Mouse (Mus musculus) lung, embryonic 15.5 days (tissue): ENCODE measurements around the gene Olfr1016. TPM values are rescaled to one million over a fixed set of nuclear protein-coding genes. Genes with fewer than 3 reads are reported as not detected.

ENCODE experiments used
- ATAC-seq: fragments of 200-750 bp; cut with Nextera tagmentation; 2 replicates; pipeline ENCODE4 v1.8.0; 2017; ENCODE audit warnings: moderate number of reproducible peaks, borderline replicate concordance; ENCODE audit not compliant: low FRiP score, low TSS enrichment; ENCODE audit errors: extremely low read depth
- H3K27ac ChIP-seq: fragments of 300-500 bp; sonication (generic); 2 replicates; pipeline ENCODE4 v1.5.1; 2015; ENCODE audit warnings: moderate library complexity, mild to moderate bottlenecking, inconsistent platforms
- H3K27me3 ChIP-seq: fragments of 300-500 bp; sonication (generic); 2 replicates; pipeline ENCODE4 v1.6.1; 2015; ENCODE audit warnings: inconsistent platforms
- H3K36me3 ChIP-seq: fragments of 300-500 bp; sonication (generic); 2 replicates; pipeline ENCODE4 v1.6.1; 2015; ENCODE audit warnings: inconsistent platforms
- H3K4me1 ChIP-seq: fragments of 300-500 bp; sonication (generic); 2 replicates; pipeline ENCODE4 v1.6.1; 2015; ENCODE audit warnings: inconsistent platforms
- H3K4me2 ChIP-seq: fragments of 300-500 bp; sonication (generic); 2 replicates; pipeline ENCODE4 v1.6.1; 2015; ENCODE audit warnings: inconsistent platforms, mild to moderate bottlenecking, moderate library complexity
- H3K4me3 ChIP-seq: fragments of 300-500 bp; sonication (generic); 2 replicates; pipeline ENCODE4 v1.5.1; 2015; ENCODE audit warnings: mild to moderate bottlenecking, inconsistent platforms
- H3K9ac ChIP-seq: fragments of 300-500 bp; sonication (generic); 2 replicates; pipeline ENCODE4 v1.6.1; 2015; ENCODE audit warnings: inconsistent platforms
- H3K9me3 ChIP-seq: fragments of 300-500 bp; sonication (generic); 2 replicates; pipeline ENCODE4 v1.6.1; 2016; ENCODE audit warnings: inconsistent platforms
- WGBS: fragments of 180-500 bp; shearing (Covaris S2); methylation state at CpG from one replicate; pipeline ENCODE4 v1.1.7; 2015; 5-methylcytosine and 5-hydroxymethylcytosine counted together
- polyA plus RNA-seq: library from polyadenylated mRNA; unstranded; fragments of >200 nt; fragmentation: Nextera tagmentation; extraction: Ambion mirVana; gene quantifications from 2 replicates; pipeline ENCODE4 v1.2.1, GENCODE M21; 2015

Olfr1016 gene
- not detected in 2 replicates for polyA plus RNA-seq

- H3K9ac ChIP-seq, result no peak within 1 kb of the TSS
- WGBS, result 85% methylated on average over 2 of the region's 2 CpGs
- H3K4me3 ChIP-seq, result no peak within 1 kb of the TSS
- H3K27ac ChIP-seq, result no peak within 1 kb of the TSS
- H3K4me2 ChIP-seq, result no peak within 1 kb of the TSS
- no peaks in the 10 kb centered on the region for H3K4me1 ChIP-seq
- H3K36me3 ChIP-seq, result no peaks in the 10 kb centered on the region
- no peaks in the 10 kb centered on the region for H3K9me3 ChIP-seq
- ATAC-seq, result no peak
- H3K27me3 ChIP-seq, result no peaks in the 10 kb centered on the region
Observed at GRCm38 (mm10) chr2:85802444-85802843, at the start of gene Olfr1016. Olfr1016 (minus strand) TSS chr2:85802544.

GRCm38 (mm10) chr2:85846730-85847129 lies 44.4 kb upstream of the Olfr1016 start, which contains the start of gene Olfr1020:
Olfr1020 (plus strand) TSS chr2:85847030.
- Histone ChIP-seq H3K27ac (no peak within 1 kb of the TSS), H3K4me3 (no peak within 1 kb of the TSS), H3K9ac (no peak within 1 kb of the TSS), H3K4me1 (no peaks in the 10 kb centered on the region), H3K36me3 (no peaks in the 10 kb centered on the region), H3K9me3 (no peaks in the 10 kb centered on the region), H3K27me3 (no peaks in the 10 kb centered on the region), H3K4me2 (no peak within 1 kb of the TSS)
- no peak for ATAC-seq
- 81% methylated on average over 1 of the region's 1 CpGs for WGBS

- H3K4me1 ChIP-seq, result no peaks in the 10 kb centered on the region
- no peak within 1 kb of the TSS for H3K4me3 ChIP-seq
- no peak for ATAC-seq
- H3K36me3 ChIP-seq, result no peaks in the 10 kb centered on the region
- H3K4me2 ChIP-seq, result no peak within 1 kb of the TSS
- no peaks in the 10 kb centered on the region for H3K27me3 ChIP-seq
- H3K9me3 ChIP-seq, result no peaks in the 10 kb centered on the region
- H3K27ac ChIP-seq, result no peak within 1 kb of the TSS
- no peak within 1 kb of the TSS for H3K9ac ChIP-seq
Observed at GRCm38 (mm10) chr2:85845383-85845782, 43.0 kb upstream of the Olfr1016 start, which contains the start of gene Olfr1019. Olfr1019 (minus strand) TSS chr2:85845483.

- ATAC-seq, result no peak
- Histone ChIP-seq H3K9ac (no peak within 1 kb of the TSS), H3K27me3 (no peaks in the 10 kb centered on the region), H3K9me3 (no peaks in the 10 kb centered on the region), H3K4me1 (no peaks in the 10 kb centered on the region), H3K4me3 (no peak within 1 kb of the TSS), H3K4me2 (no peak within 1 kb of the TSS), H3K27ac (no peak within 1 kb of the TSS), H3K36me3 (no peaks in the 10 kb centered on the region)
Observed at GRCm38 (mm10) chr2:85818179-85818578, 15.8 kb upstream of the Olfr1016 start, which contains the start of gene Olfr1018. Olfr1018 (plus strand) TSS chr2:85818479.

GRCm38 (mm10) chr2:85804501-85804900 lies 2.2 kb upstream of the Olfr1016 start:
- WGBS, result 66% methylated on average over 4 of the region's 4 CpGs
- Histone ChIP-seq H3K9ac (no peak overlapping the region), H3K27ac (no peak overlapping the region), H3K4me2 (no peak overlapping the region), H3K9me3 (no peaks in the 10 kb centered on the region), H3K4me1 (no peaks in the 10 kb centered on the region), H3K4me3 (no peak overlapping the region), H3K27me3 (no peaks in the 10 kb centered on the region), H3K36me3 (no peaks in the 10 kb centered on the region)
- ATAC-seq, result no peak

GRCm38 (mm10) chr2:85792331-85792730 lies 10.0 kb downstream of the Olfr1016 start:
- Histone ChIP-seq H3K9ac (no peak overlapping the region), H3K27ac (no peak overlapping the region), H3K27me3 (no peaks in the 10 kb centered on the region), H3K36me3 (no peaks in the 10 kb centered on the region), H3K9me3 (no peaks in the 10 kb centered on the region; the same call in 1 of the 2 replicates), H3K4me3 (no peak overlapping the region), H3K4me1 (no peaks in the 10 kb centered on the region), H3K4me2 (no peak overlapping the region)
- no peak for ATAC-seq
- WGBS, result 44% methylated on average over 2 of the region's 2 CpGs

- Histone ChIP-seq H3K27ac (no peak within 1 kb of the TSS), H3K4me2 (no peak within 1 kb of the TSS), H3K27me3 (no peaks in the 10 kb centered on the region), H3K4me3 (no peak within 1 kb of the TSS), H3K9ac (no peak within 1 kb of the TSS), H3K36me3 (no peaks in the 10 kb centered on the region), H3K4me1 (no peaks in the 10 kb centered on the region), H3K9me3 (no peaks in the 10 kb centered on the region)
- no peak for ATAC-seq
Observed at GRCm38 (mm10) chr2:85781717-85782116, 20.6 kb downstream of the Olfr1016 start, which contains the start of gene Olfr1015. Olfr1015 (plus strand) TSS chr2:85782017.

GRCm38 (mm10) chr2:85772413-85772812 lies 29.9 kb downstream of the Olfr1016 start, which contains the start of gene Olfr1014:
Olfr1014 (plus strand) TSS chr2:85772713.
- Histone ChIP-seq H3K9ac (no peak within 1 kb of the TSS), H3K4me3 (no peak within 1 kb of the TSS), H3K4me1 (no peaks in the 10 kb centered on the region), H3K27ac (no peak within 1 kb of the TSS), H3K27me3 (no peaks in the 10 kb centered on the region), H3K9me3 (no peaks in the 10 kb centered on the region), H3K36me3 (no peaks in the 10 kb centered on the region), H3K4me2 (no peak within 1 kb of the TSS)
- no peak for ATAC-seq

GRCm38 (mm10) chr2:85766798-85767197 lies 35.5 kb downstream of the Olfr1016 start, which contains the start of gene Olfr1013:
Olfr1013 (plus strand) TSS chr2:85767098.
- no peaks in the 10 kb centered on the region for H3K9me3 ChIP-seq
- H3K9ac ChIP-seq, result no peak within 1 kb of the TSS
- no peaks in the 10 kb centered on the region for H3K27me3 ChIP-seq
- no peaks in the 10 kb centered on the region for H3K36me3 ChIP-seq
- no peak within 1 kb of the TSS for H3K4me3 ChIP-seq
- no peaks in the 10 kb centered on the region for H3K4me1 ChIP-seq
- no peak for ATAC-seq
- H3K27ac ChIP-seq, result no peak within 1 kb of the TSS
- no peak within 1 kb of the TSS for H3K4me2 ChIP-seq

GRCm38 (mm10) chr2:85762666-85763065 lies 39.7 kb downstream of the Olfr1016 start, which contains the start of gene Olfr1012:
Olfr1012 (minus strand) TSS chr2:85762766.
- H3K27ac ChIP-seq, result no peak within 1 kb of the TSS
- H3K4me1 ChIP-seq, result no peaks in the 10 kb centered on the region
- H3K9me3 ChIP-seq, result no peaks in the 10 kb centered on the region
- H3K4me2 ChIP-seq, result no peak within 1 kb of the TSS
- no peak for ATAC-seq
- no peaks in the 10 kb centered on the region for H3K27me3 ChIP-seq
- no peak within 1 kb of the TSS for H3K4me3 ChIP-seq
- H3K36me3 ChIP-seq, result no peaks in the 10 kb centered on the region
- H3K9ac ChIP-seq, result no peak within 1 kb of the TSS
- WGBS, result 52% methylated on average over 1 of the region's 1 CpGs

- H3K9ac ChIP-seq, result no peak overlapping the region
- WGBS, result 73% methylated on average over 4 of the region's 4 CpGs
- H3K4me2 ChIP-seq, result no peak overlapping the region
- no peaks in the 10 kb centered on the region for H3K36me3 ChIP-seq
- no peak overlapping the region for H3K27ac ChIP-seq
- H3K27me3 ChIP-seq, result no peaks in the 10 kb centered on the region
- H3K4me3 ChIP-seq, result no peak overlapping the region
- H3K4me1 ChIP-seq, result no peaks in the 10 kb centered on the region
- no peak for ATAC-seq
- H3K9me3 ChIP-seq, result no peaks in the 10 kb centered on the region
Observed at GRCm38 (mm10) chr2:85753822-85754221, 48.5 kb downstream of the Olfr1016 start.
